Mouse (Mus musculus): ENCODE measurements at regions not wholly inside any gene's neighbourhood (a gene's known extent, or its start where the extent isn't known, plus 50 kb on each side); places are given as distances from the start of the nearest gene placed in this dataset.

DNA sequence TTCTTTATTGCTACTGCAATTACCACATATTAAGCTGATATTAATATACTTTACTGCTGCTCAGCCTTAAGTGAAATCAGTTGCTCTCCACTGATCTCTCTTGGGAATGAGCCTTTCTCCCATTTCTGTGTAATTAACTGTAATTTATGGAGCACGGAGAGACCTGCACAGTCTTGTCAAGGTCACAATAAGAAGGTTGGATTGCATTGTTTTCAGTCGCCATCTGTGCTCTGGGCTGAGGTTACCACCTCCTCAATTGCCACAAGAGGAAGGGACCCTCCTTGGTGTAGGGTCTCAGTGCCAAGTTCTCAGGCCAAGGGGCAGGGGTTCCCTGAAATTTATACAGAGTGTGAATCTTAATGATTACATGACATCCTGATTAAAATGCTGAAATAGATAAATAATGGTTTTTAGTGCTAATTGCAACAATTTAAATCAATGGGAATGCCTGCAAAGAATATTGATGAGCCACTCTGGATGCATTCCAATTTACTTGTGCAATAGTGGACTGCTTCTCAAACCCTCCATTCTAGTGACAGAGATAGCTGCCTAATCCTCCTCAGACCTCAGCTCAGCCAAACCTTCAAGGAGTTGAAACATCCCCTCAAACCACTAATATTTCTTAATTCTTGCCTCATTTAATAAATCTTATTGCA, 332.3 kb downstream of the Mat2b start:
- DNase-seq (ENCODE audit: low spot score in 2 of 2) = no peak
